Mouse (Mus musculus) embryonic fibroblast, embryonic 13.5 days (primary cell): ENCODE measurements around the gene Ntng2. TPM values are rescaled to one million over a fixed set of nuclear protein-coding genes. Genes with fewer than 3 reads are reported as not detected.
A peak's percentile ranks its signal among the peaks of the same experiment; 100 is the strongest.

Experiments used
- H3K27ac ChIP-seq: 2 replicates; pipeline ENCODE4 v1.5.1; 2012; ENCODE audit warnings: low read length, control low read depth, inconsistent platforms; ENCODE audit not compliant: insufficient read depth
- H3K4me1 ChIP-seq: 2 replicates; pipeline ENCODE4 v1.6.1; 2011; ENCODE audit warnings: low read length; ENCODE audit not compliant: control insufficient read depth, insufficient read depth
- H3K4me3 ChIP-seq: 2 replicates; pipeline ENCODE4 v1.5.1; 2011; ENCODE audit warnings: mild to moderate bottlenecking, control low read depth, low read length; ENCODE audit not compliant: insufficient read depth
- CTCF ChIP-seq: IDR thresholded peaks from 2 replicates; pipeline ENCODE4 v1.5.1; 2011; ENCODE audit warnings: mild to moderate bottlenecking, control low read depth, low read length, moderate library complexity, borderline replicate concordance; ENCODE audit not compliant: insufficient read depth
- POLR2A ChIP-seq: IDR thresholded peaks from 2 replicates; pipeline ENCODE4 v1.6.1; 2011; ENCODE audit warnings: low read depth, mild to moderate bottlenecking, control low read depth, low read length, moderate library complexity
- polyA plus RNA-seq: library from polyadenylated mRNA; stranded (reverse); fragments of >200 nt; gene quantifications from 2 replicates; pipeline ENCODE4 v1.2.4, GENCODE M21; 2011; ENCODE audit warnings: low read depth; ENCODE audit not compliant: missing spikeins, insufficient read length

The Ntng2 gene
- polyA plus RNA-seq, 1 experiment = 1.5 TPM

- TF ChIP-seq POLR2A = no peak
- no peak for TF ChIP-seq CTCF
- H3K4me1 ChIP-seq = no peaks in the 10 kb centered on the region
Measured at GRCm38 (mm10) chr2:29252059-29252598, 676 bp downstream of the Ntng2 start.

GRCm38 (mm10) chr2:29251095-29252058 lies 1.4 kb downstream of the Ntng2 start:
- no peaks in the 10 kb centered on the region for H3K4me1 ChIP-seq
- H3K27ac ChIP-seq = no peak overlapping the region
- peak overlapping the region; percentile 60 for H3K4me3 ChIP-seq
- TF ChIP-seq POLR2A (no peak), CTCF (no peak)

More at GRCm38 (mm10) chr2:29252059-29252598, 676 bp downstream of the Ntng2 start:
- Histone ChIP-seq H3K4me3 (peak overlapping the region; percentile 60), H3K27ac (no peak overlapping the region)

GRCm38 (mm10) chr2:29250263-29251094 lies 2.3 kb downstream of the Ntng2 start:
- no peaks in the 10 kb centered on the region for H3K4me1 ChIP-seq

GRCm38 (mm10) chr2:29249852-29250251 lies 3.0 kb downstream of the Ntng2 start:
- no peak for TF ChIP-seq CTCF
- TF ChIP-seq POLR2A = no peak
- Histone ChIP-seq H3K4me3 (no peak overlapping the region), H3K27ac (no peak overlapping the region), H3K4me1 (no peaks in the 10 kb centered on the region)

More at GRCm38 (mm10) chr2:29250263-29251094, 2.3 kb downstream of the Ntng2 start:
- no peak for TF ChIP-seq CTCF
- no peak for TF ChIP-seq POLR2A
- Histone ChIP-seq H3K4me3 (no peak overlapping the region), H3K27ac (no peak overlapping the region)

- Histone ChIP-seq H3K4me3 (no peak overlapping the region), H3K4me1 (no peaks in the 10 kb centered on the region), H3K27ac (no peak overlapping the region)
- TF ChIP-seq POLR2A (no peak), CTCF (no peak)
Measured at GRCm38 (mm10) chr2:29248551-29248950, 4.3 kb downstream of the Ntng2 start.

- Histone ChIP-seq H3K4me3 (no peak overlapping the region), H3K4me1 (no peaks in the 10 kb centered on the region), H3K27ac (no peak overlapping the region)
- TF ChIP-seq POLR2A (no peak), CTCF (no peak)
Measured at GRCm38 (mm10) chr2:29247386-29247785, 5.4 kb downstream of the Ntng2 start.

- Histone ChIP-seq H3K27ac (no peak overlapping the region), H3K4me3 (no peak overlapping the region), H3K4me1 (no peaks in the 10 kb centered on the region)
- TF ChIP-seq CTCF (no peak), POLR2A (no peak)
Measured at GRCm38 (mm10) chr2:29246891-29247290, 5.9 kb downstream of the Ntng2 start.

- Histone ChIP-seq H3K27ac (no peak overlapping the region), H3K4me3 (no peak overlapping the region), H3K4me1 (no peaks in the 10 kb centered on the region)
- TF ChIP-seq POLR2A (no peak), CTCF (no peak)
Measured at GRCm38 (mm10) chr2:29246275-29246674, 6.5 kb downstream of the Ntng2 start.

GRCm38 (mm10) chr2:29245341-29245779 lies 7.4 kb downstream of the Ntng2 start:
- H3K4me3 ChIP-seq = no peak overlapping the region
- H3K27ac ChIP-seq = no peak overlapping the region
- TF ChIP-seq POLR2A (no peak), CTCF (peak; percentile 69; the same call in 1 of the 2 replicates)
- no peaks in the 10 kb centered on the region for H3K4me1 ChIP-seq

GRCm38 (mm10) chr2:29239329-29239728 lies 13.5 kb downstream of the Ntng2 start:
- Histone ChIP-seq H3K4me3 (no peak overlapping the region), H3K27ac (no peak overlapping the region), H3K4me1 (no peaks in the 10 kb centered on the region)
- TF ChIP-seq POLR2A (no peak), CTCF (no peak)
